Mouse (Mus musculus) forebrain, postnatal 0 days (tissue): ENCODE results near the gene Lsm14b. TPM values are rescaled to one million over a fixed set of nuclear protein-coding genes. Genes with fewer than 3 reads are reported as not detected.

Experiments used
- ATAC-seq: fragments of 200-750 bp; cut with Nextera tagmentation; 2 replicates; pipeline ENCODE4 v1.8.0; 2017; ENCODE audit warnings: mild to moderate bottlenecking, moderate library complexity
- DNase-seq: peaks from one replicate; pipeline ENCODE4 v3.0.0-alpha.2; 2015
- H3K27ac ChIP-seq: fragments of 300-500 bp; sonication (generic); 2 replicates; pipeline ENCODE4 v1.5.1; 2014; ENCODE audit warnings: low read depth, mild to moderate bottlenecking, antibody characterized with exemption, low read length, moderate library complexity, mixed read lengths
- H3K27me3 ChIP-seq: fragments of 300-500 bp; sonication (generic); 2 replicates; pipeline ENCODE4 v1.6.1; 2014; ENCODE audit warnings: mild to moderate bottlenecking, low read length, mixed read lengths; ENCODE audit not compliant: insufficient read depth
- H3K36me3 ChIP-seq: fragments of 300-500 bp; sonication (generic); 2 replicates; pipeline ENCODE4 v1.6.1; 2014; ENCODE audit warnings: mild to moderate bottlenecking, moderate library complexity; ENCODE audit not compliant: insufficient read depth
- H3K4me1 ChIP-seq: fragments of 300-500 bp; sonication (generic); 2 replicates; pipeline ENCODE4 v1.6.1; 2014; ENCODE audit warnings: antibody characterized with exemption; ENCODE audit not compliant: insufficient read depth
- H3K4me2 ChIP-seq: fragments of 300-500 bp; sonication (generic); 2 replicates; pipeline ENCODE4 v1.6.1; 2014; ENCODE audit warnings: low read depth, mild to moderate bottlenecking, moderate library complexity
- H3K4me3 ChIP-seq: fragments of 300-500 bp; sonication (generic); 2 replicates; pipeline ENCODE4 v1.5.1; 2014; ENCODE audit warnings: low read depth, low read length, mixed read lengths
- H3K9ac ChIP-seq: fragments of 300-500 bp; sonication (generic); 2 replicates; pipeline ENCODE4 v1.6.1; 2014; ENCODE audit warnings: mild to moderate bottlenecking
- H3K9me3 ChIP-seq: fragments of 300-500 bp; sonication (generic); 2 replicates; pipeline ENCODE4 v1.6.1; 2016; ENCODE audit warnings: low read length
- CTCF ChIP-seq: sonication (generic); IDR thresholded peaks from 2 replicates; pipeline ENCODE4 v1.5.1; 2016; ENCODE audit warnings: antibody characterized with exemption, control low read depth, low read depth
- WGBS: fragments of 180-500 bp; shearing (Covaris S2); extraction: QIAGEN DNeasy Blood & Tissue Kit; methylation state at CpG from one replicate; pipeline ENCODE4 v1.1.7; 2014; 5-methylcytosine and 5-hydroxymethylcytosine counted together
- polyA plus RNA-seq: library from polyadenylated mRNA; unstranded; fragments of >200 nt; fragmentation: Nextera tagmentation; extraction: Ambion mirVana; gene quantifications from 2 replicates; pipeline ENCODE4 v1.2.1, GENCODE M21; 2015
- total RNA-seq: library from RNA; depleted of rRNA; stranded (reverse); fragments of >200 nt; gene quantifications from 2 replicates; pipeline ENCODE4 v1.2.3, GENCODE M21; 2014; rRNA removed

Lsm14b gene
- total and polyA plus RNA-seq, 2 experiments from 2014 or later: 24.8 to 162 TPM

GRCm38 (mm10) chr2:180071671-180072070, 46.9 kb downstream of the Lsm14b start:
- H3K27ac ChIP-seq: no peak overlapping the region
- H3K27me3 ChIP-seq: no peaks in the 10 kb centered on the region
- H3K4me1 ChIP-seq: peaks cover 5% of the 10 kb centered on the region; the same call in 1 of the 2 replicates
- whole genome bisulfite sequencing: 83% methylated on average over 2 of the region's 2 CpGs
- DNase-seq (no peak), ATAC-seq (no peak)
- no peak for TF ChIP-seq CTCF
- H3K4me2 ChIP-seq: 0 out of 2 replicates have a peak overlapping the region, but pooled peaks have one; percentile 63
- peaks cover 16% of the 10 kb centered on the region for H3K36me3 ChIP-seq
- no peaks in the 10 kb centered on the region for H3K9me3 ChIP-seq
- no peak overlapping the region for H3K9ac ChIP-seq
- no peak overlapping the region for H3K4me3 ChIP-seq

- DNase-seq (no peak), ATAC-seq (no peak)
- 88% methylated on average over 7 of the region's 7 CpGs for WGBS
- H3K4me1 ChIP-seq: peaks cover 5% of the 10 kb centered on the region; the same call in 1 of the 2 replicates
- no peaks in the 10 kb centered on the region for H3K9me3 ChIP-seq
- TF ChIP-seq CTCF: no peak
- H3K27ac ChIP-seq: no peak overlapping the region
- no peak overlapping the region for H3K4me3 ChIP-seq
- no peak overlapping the region for H3K4me2 ChIP-seq
- no peaks in the 10 kb centered on the region for H3K27me3 ChIP-seq
- H3K9ac ChIP-seq: no peak overlapping the region
- H3K36me3 ChIP-seq: peaks cover 12% of the 10 kb centered on the region
These were observed 48.1 kb downstream of the Lsm14b start for GRCm38 (mm10) chr2:180072886-180073285.

GRCm38 (mm10) chr2:180077622-180078021, 52.8 kb downstream of the Lsm14b start:
- Histone ChIP-seq H3K4me1 (no peaks in the 10 kb centered on the region), H3K4me3 (no peak overlapping the region), H3K4me2 (no peak overlapping the region), H3K9me3 (no peaks in the 10 kb centered on the region), H3K27ac (no peak overlapping the region), H3K27me3 (no peaks in the 10 kb centered on the region), H3K36me3 (peaks cover 18% of the 10 kb centered on the region), H3K9ac (no peak overlapping the region)
- ATAC-seq: no peak
- WGBS: 66% methylated on average over 3 of the region's 3 CpGs
- DNase-seq: no peak
- no peak for TF ChIP-seq CTCF

- TF ChIP-seq CTCF: no peak
- Histone ChIP-seq H3K4me1 (no peaks in the 10 kb centered on the region), H3K9me3 (no peaks in the 10 kb centered on the region), H3K4me3 (no peak overlapping the region), H3K36me3 (peaks cover 38% of the 10 kb centered on the region), H3K27me3 (no peaks in the 10 kb centered on the region), H3K27ac (no peak overlapping the region), H3K4me2 (no peak overlapping the region), H3K9ac (no peak overlapping the region)
- ATAC-seq (no peak), DNase-seq (no peak)
- WGBS: 87% methylated on average over 8 of the region's 8 CpGs
These were observed 55.9 kb downstream of the Lsm14b start for GRCm38 (mm10) chr2:180080680-180081079.

GRCm38 (mm10) chr2:180083063-180083462, 58.3 kb downstream of the Lsm14b start:
- H3K9ac ChIP-seq: no peak overlapping the region
- H3K9me3 ChIP-seq: no peaks in the 10 kb centered on the region
- H3K36me3 ChIP-seq: peaks cover 38% of the 10 kb centered on the region
- H3K4me1 ChIP-seq: no peaks in the 10 kb centered on the region
- 86% methylated on average over 10 of the region's 10 CpGs for WGBS
- DNase-seq: no peak
- no peak overlapping the region for H3K4me2 ChIP-seq
- H3K4me3 ChIP-seq: no peak overlapping the region
- no peak for TF ChIP-seq CTCF
- H3K27me3 ChIP-seq: no peaks in the 10 kb centered on the region
- H3K27ac ChIP-seq: no peak overlapping the region
- ATAC-seq: no peak

GRCm38 (mm10) chr2:180084565-180084964, 59.8 kb downstream of the Lsm14b start:
- Histone ChIP-seq H3K9me3 (no peaks in the 10 kb centered on the region), H3K4me2 (no peak overlapping the region), H3K27me3 (no peaks in the 10 kb centered on the region), H3K9ac (no peak overlapping the region), H3K36me3 (peaks cover 36% of the 10 kb centered on the region), H3K4me3 (no peak overlapping the region), H3K4me1 (no peaks in the 10 kb centered on the region), H3K27ac (no peak overlapping the region)
- WGBS: 43% methylated on average over 3 of the region's 3 CpGs
- no peak for DNase-seq
- no peak for ATAC-seq
- no peak for TF ChIP-seq CTCF

Other genes with a start within 250 kb of the Lsm14b start
- 11.4 and 12.5 TPM in 2 replicates for gene Taf4, start 48.3 kb upstream of the Lsm14b start, total RNA-seq
- gene Taf4, start 48.3 kb upstream of the Lsm14b start, polyA plus RNA-seq: 2.1 and 2.4 TPM in 2 replicates
- 301 and 392 TPM in 2 replicates for gene Psma7, start 17.4 kb downstream of the Lsm14b start, total RNA-seq
- 581 and 734 TPM in 2 replicates for gene Psma7, start 17.4 kb downstream of the Lsm14b start, polyA plus RNA-seq
- gene Ss18l1, start 17.5 kb downstream of the Lsm14b start, total RNA-seq: 82.6 and 104 TPM in 2 replicates
- 32.8 and 47.0 TPM in 2 replicates for gene Ss18l1, start 17.5 kb downstream of the Lsm14b start, polyA plus RNA-seq
- gene Mtg2, start 45.6 kb downstream of the Lsm14b start, total RNA-seq: 27.9 and 32.2 TPM in 2 replicates
- gene Mtg2, start 45.6 kb downstream of the Lsm14b start, polyA plus RNA-seq: 23.5 and 25.5 TPM in 2 replicates
- 11.3 and 13.3 TPM in 2 replicates for gene Hrh3, start 79.5 kb downstream of the Lsm14b start, total RNA-seq
- 4.6 and 6.1 TPM in 2 replicates for gene Hrh3, start 79.5 kb downstream of the Lsm14b start, polyA plus RNA-seq
- 63.0 and 64.2 TPM in 2 replicates for gene Osbpl2, start 94.3 kb downstream of the Lsm14b start, total RNA-seq
- gene Osbpl2, start 94.3 kb downstream of the Lsm14b start, polyA plus RNA-seq: 61.0 and 69.8 TPM in 2 replicates
- gene Adrm1, start 146.5 kb downstream of the Lsm14b start, total RNA-seq: 133 and 168 TPM in 2 replicates
- 219 and 222 TPM in 2 replicates for gene Adrm1, start 146.5 kb downstream of the Lsm14b start, polyA plus RNA-seq
- gene Lama5, start 200.9 kb downstream of the Lsm14b start, total RNA-seq: 3.5 and 8.9 TPM in 2 replicates
- 1.4 and 1.7 TPM in 2 replicates for gene Lama5, start 200.9 kb downstream of the Lsm14b start, polyA plus RNA-seq
- gene Rps21, start 232.4 kb downstream of the Lsm14b start, total RNA-seq: 848 and 1,386 TPM in 2 replicates
- gene Rps21, start 232.4 kb downstream of the Lsm14b start, polyA plus RNA-seq: 439 and 570 TPM in 2 replicates
- gene Cables2, start 248.5 kb downstream of the Lsm14b start, total RNA-seq: 46.6 and 58.8 TPM in 2 replicates
- gene Cables2, start 248.5 kb downstream of the Lsm14b start, polyA plus RNA-seq: 21.1 and 28.4 TPM in 2 replicates